Mouse (Mus musculus) midbrain, postnatal 0 days (tissue): ENCODE data around the gene Tmem37. TPM values are rescaled to one million over a fixed set of nuclear protein-coding genes. Genes with fewer than 3 reads are reported as not detected.

Experiments used
- ATAC-seq: fragments of 200-750 bp; cut with Nextera tagmentation; 2 replicates; pipeline ENCODE4 v1.8.0; 2017; ENCODE audit warnings: moderate number of reproducible peaks, mild to moderate bottlenecking, moderate TSS enrichment, moderate library complexity; ENCODE audit not compliant: low FRiP score
- DNase-seq: peaks from one replicate; pipeline ENCODE4 v3.0.0-alpha.2; 2015; ENCODE audit warnings: low spot score
- H3K27ac ChIP-seq: fragments of 300-500 bp; sonication (generic); 2 replicates; pipeline ENCODE4 v1.5.1; 2014; ENCODE audit warnings: low read depth, mild to moderate bottlenecking, low read length, mixed read lengths
- H3K27me3 ChIP-seq: fragments of 300-500 bp; sonication (generic); 2 replicates; pipeline ENCODE4 v1.6.1; 2014; ENCODE audit warnings: low read length, control low read depth, mixed read lengths; ENCODE audit not compliant: insufficient read depth
- H3K36me3 ChIP-seq: fragments of 300-500 bp; sonication (generic); 2 replicates; pipeline ENCODE4 v1.6.1; 2014; ENCODE audit warnings: low read length, control low read depth, mixed read lengths; ENCODE audit not compliant: insufficient read depth
- H3K4me1 ChIP-seq: fragments of 300-500 bp; sonication (generic); 2 replicates; pipeline ENCODE4 v1.6.1; 2014; ENCODE audit warnings: mild to moderate bottlenecking, control low read depth, antibody characterized with exemption, low read length, mixed read lengths; ENCODE audit not compliant: insufficient read depth
- H3K4me2 ChIP-seq: fragments of 300-500 bp; sonication (generic); 2 replicates; pipeline ENCODE4 v1.6.1; 2014; ENCODE audit warnings: low read depth, mild to moderate bottlenecking, low read length, mixed read lengths; ENCODE audit not compliant: poor library complexity, severe bottlenecking
- H3K4me3 ChIP-seq: fragments of 300-500 bp; sonication (generic); 2 replicates; pipeline ENCODE4 v1.5.1; 2014; ENCODE audit warnings: low read depth, mild to moderate bottlenecking, low read length, moderate library complexity
- H3K9ac ChIP-seq: fragments of 300-500 bp; sonication (generic); replicated peaks from 2 replicates; pipeline ENCODE4 v1.6.1; 2014; ENCODE audit warnings: mild to moderate bottlenecking, low read length, moderate library complexity, mixed read lengths; ENCODE audit not compliant: poor library complexity, severe bottlenecking
- H3K9me3 ChIP-seq: fragments of 300-500 bp; sonication (generic); 2 replicates; pipeline ENCODE4 v1.6.1; 2016; ENCODE audit warnings: low read length, control low read depth
- CTCF ChIP-seq: IDR thresholded peaks from 2 replicates; pipeline ENCODE4 v1.5.1; 2016; ENCODE audit warnings: antibody characterized with exemption, mild to moderate bottlenecking
- WGBS: fragments of 180-500 bp; shearing (Covaris S2); extraction: QIAGEN DNeasy Blood & Tissue Kit; methylation state at CpG from one replicate; pipeline ENCODE4 v1.1.7; 2014; 5-methylcytosine and 5-hydroxymethylcytosine counted together
- polyA plus RNA-seq: library from polyadenylated mRNA; unstranded; fragments of >200 nt; fragmentation: Nextera tagmentation; extraction: Ambion mirVana; gene quantifications from 2 replicates; pipeline ENCODE4 v1.2.1, GENCODE M21; 2015
- total RNA-seq: library from RNA; depleted of rRNA; stranded (reverse); fragments of >200 nt; gene quantifications from 2 replicates; pipeline ENCODE4 v1.2.3, GENCODE M21; 2014

The Tmem37 gene
- total and polyA plus RNA-seq, 2 experiments from 2014 or later, result 4.0 to 7.5 TPM

DNA sequence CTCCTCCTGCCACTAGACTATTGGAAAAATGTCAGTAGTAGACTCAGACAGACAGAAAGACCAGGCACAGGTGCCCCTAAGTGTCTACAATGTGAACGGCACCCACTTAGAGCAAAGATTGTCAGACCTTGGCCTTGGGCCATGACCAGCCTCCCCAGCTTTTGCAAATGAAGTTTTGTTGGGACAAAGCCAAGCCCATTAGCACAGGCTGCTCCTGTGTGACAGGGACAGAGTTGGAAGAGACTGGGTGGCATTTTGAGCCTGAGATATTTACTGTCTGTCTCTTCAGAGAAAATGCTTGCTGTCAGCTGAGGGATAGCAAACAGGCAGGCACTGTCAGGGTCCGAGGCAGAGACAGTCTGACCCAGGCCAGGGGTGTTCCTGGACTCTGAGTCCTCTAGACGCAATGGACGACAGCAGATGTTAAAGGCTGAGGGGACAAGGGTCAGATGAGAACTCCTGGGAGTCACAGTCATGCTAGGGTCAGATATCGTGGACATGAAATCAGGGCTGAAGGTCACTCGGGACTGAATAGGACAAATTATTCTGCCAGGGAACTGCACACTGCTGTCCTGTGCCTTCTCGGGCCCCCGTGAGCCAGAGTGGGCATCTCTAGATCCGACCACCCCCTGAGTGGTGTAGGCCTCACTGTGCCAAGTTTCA lies 36.7 kb downstream of the Tmem37 start:
- H3K4me3 ChIP-seq, result no peak overlapping the region
- no peak for ATAC-seq
- no peaks in the 10 kb centered on the region for H3K9me3 ChIP-seq
- H3K9ac ChIP-seq, result no peak overlapping the region
- H3K36me3 ChIP-seq, result no peaks in the 10 kb centered on the region
- DNase-seq, result peak; percentile 45
- H3K4me2 ChIP-seq, result no peak overlapping the region
- WGBS, result 66% methylated on average over 9 of the region's 9 CpGs
- no peak overlapping the region for H3K27ac ChIP-seq
- H3K27me3 ChIP-seq, result no peaks in the 10 kb centered on the region
- TF ChIP-seq CTCF, result no peak
- no peaks in the 10 kb centered on the region for H3K4me1 ChIP-seq

DNA sequence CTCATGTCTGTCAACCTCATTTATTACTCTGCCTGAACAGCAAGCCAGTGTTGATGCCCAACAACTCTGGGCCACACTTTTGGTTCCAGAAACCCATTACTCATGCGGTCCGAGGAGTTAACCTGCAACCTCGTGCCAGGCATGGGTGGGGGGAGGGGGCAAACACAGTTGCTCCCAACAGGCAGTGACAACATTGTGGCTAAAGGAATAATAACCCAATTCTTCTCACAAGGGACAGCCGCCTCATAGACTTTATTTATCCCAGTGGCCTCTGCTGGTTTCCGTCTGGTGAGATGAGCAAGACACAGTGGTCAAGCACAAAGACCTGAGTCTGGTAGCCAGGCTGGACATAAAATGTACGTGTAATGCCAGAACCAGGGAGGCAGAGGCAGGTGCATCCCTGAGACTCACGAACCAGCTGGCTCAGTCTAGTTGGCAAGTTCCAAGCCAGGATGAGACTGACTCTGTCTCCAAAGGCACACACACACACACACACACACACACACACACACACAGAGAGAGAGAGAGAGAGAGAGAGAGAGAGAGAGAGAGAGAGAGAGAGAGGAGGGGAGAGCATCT lies 38.3 kb downstream of the Tmem37 start:
- no peaks in the 10 kb centered on the region for H3K4me1 ChIP-seq
- TF ChIP-seq CTCF, result no peak
- H3K4me2 ChIP-seq, result no peak overlapping the region
- DNase-seq, result no peak
- H3K9ac ChIP-seq, result no peak overlapping the region
- 75% methylated on average over 7 of the region's 7 CpGs for WGBS
- ATAC-seq, result no peak
- no peak overlapping the region for H3K4me3 ChIP-seq
- H3K9me3 ChIP-seq, result no peaks in the 10 kb centered on the region
- H3K27me3 ChIP-seq, result no peaks in the 10 kb centered on the region
- H3K36me3 ChIP-seq, result no peaks in the 10 kb centered on the region
- H3K27ac ChIP-seq, result no peak overlapping the region

GRCm38 (mm10) chr1:120034793-120035192 lies 39.1 kb downstream of the Tmem37 start:
- Histone ChIP-seq H3K36me3 (no peaks in the 10 kb centered on the region), H3K9me3 (no peaks in the 10 kb centered on the region), H3K4me3 (no peak overlapping the region), H3K27ac (no peak overlapping the region), H3K4me2 (no peak overlapping the region), H3K27me3 (no peaks in the 10 kb centered on the region), H3K9ac (no peak overlapping the region), H3K4me1 (no peaks in the 10 kb centered on the region)
- DNase-seq (no peak), ATAC-seq (no peak)
- 67% methylated on average over 1 of the region's 1 CpGs for WGBS
- no peak for TF ChIP-seq CTCF

DNA sequence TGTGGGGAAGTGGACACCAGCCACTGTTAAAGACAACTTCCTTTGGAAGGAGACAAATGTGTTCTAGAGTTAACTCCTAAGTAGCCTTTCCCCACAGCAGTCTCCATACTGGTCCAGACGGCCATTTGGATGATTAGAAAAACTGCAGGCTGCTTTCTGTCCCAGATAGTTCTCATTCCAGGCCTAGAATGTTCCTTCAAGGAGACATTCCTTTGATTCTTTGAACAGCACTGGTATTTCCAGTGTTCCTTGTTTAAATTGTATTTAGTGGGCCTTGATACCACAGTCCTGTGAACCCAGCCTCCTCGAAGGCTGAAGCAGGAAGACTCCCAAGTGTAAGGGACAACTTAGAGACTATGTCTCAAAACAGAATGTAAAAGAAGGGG lies 40.4 kb downstream of the Tmem37 start:
- ATAC-seq (no peak), DNase-seq (no peak)
- Histone ChIP-seq H3K4me2 (no peak overlapping the region), H3K9me3 (no peaks in the 10 kb centered on the region), H3K27ac (no peak overlapping the region), H3K4me3 (no peak overlapping the region), H3K9ac (no peak overlapping the region), H3K27me3 (no peaks in the 10 kb centered on the region), H3K4me1 (no peaks in the 10 kb centered on the region), H3K36me3 (no peaks in the 10 kb centered on the region)
- 80% methylated on average over 2 of the region's 2 CpGs for WGBS
- no peak for TF ChIP-seq CTCF

- no peaks in the 10 kb centered on the region for H3K36me3 ChIP-seq
- H3K4me2 ChIP-seq, result no peak overlapping the region
- no peak overlapping the region for H3K9ac ChIP-seq
- H3K27me3 ChIP-seq, result no peaks in the 10 kb centered on the region
- ATAC-seq (peak; percentile 64; the same call in 1 of the 2 replicates), DNase-seq (peak; percentile 86)
- H3K4me3 ChIP-seq, result no peak overlapping the region
- H3K4me1 ChIP-seq, result no peaks in the 10 kb centered on the region
- 41% methylated on average over 10 of the region's 10 CpGs for WGBS
- no peak overlapping the region for H3K27ac ChIP-seq
- no peaks in the 10 kb centered on the region for H3K9me3 ChIP-seq
- TF ChIP-seq CTCF, result peak; percentile 95
These were observed 40.9 kb downstream of the Tmem37 start for GRCm38 (mm10) chr1:120032804-120033468.

GRCm38 (mm10) chr1:120030474-120030873 lies 43.4 kb downstream of the Tmem37 start:
- no peaks in the 10 kb centered on the region for H3K9me3 ChIP-seq
- H3K36me3 ChIP-seq, result no peaks in the 10 kb centered on the region
- ATAC-seq (no peak), DNase-seq (peak; percentile 38)
- no peak overlapping the region for H3K27ac ChIP-seq
- no peaks in the 10 kb centered on the region for H3K27me3 ChIP-seq
- no peak overlapping the region for H3K4me3 ChIP-seq
- H3K9ac ChIP-seq, result no peak overlapping the region
- 80% methylated on average over 3 of the region's 3 CpGs for WGBS
- H3K4me2 ChIP-seq, result no peak overlapping the region
- no peak for TF ChIP-seq CTCF
- no peaks in the 10 kb centered on the region for H3K4me1 ChIP-seq
